8 mouse cellular contexts compared by ENCODE assay signal in the genomic region with DNA sequence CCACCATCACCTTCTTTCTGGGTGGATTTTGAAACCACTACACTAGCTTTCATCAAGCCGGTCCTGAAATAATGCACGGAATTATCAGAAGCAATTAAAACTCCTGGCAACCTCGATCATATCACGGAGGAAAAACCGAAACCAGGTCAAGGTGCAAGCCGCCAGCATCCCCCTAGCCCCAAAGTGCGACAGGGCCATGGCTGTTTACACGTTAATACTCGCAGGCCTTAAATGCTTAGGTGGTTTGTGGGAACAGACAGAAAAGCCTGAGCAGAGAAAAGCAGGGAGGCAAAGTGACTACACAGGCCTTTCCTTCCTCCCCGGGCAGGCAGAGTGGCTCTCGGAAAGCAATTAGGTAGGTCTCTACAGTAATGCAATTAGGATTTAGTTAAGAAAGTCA. TPM values are rescaled to one million over a fixed set of nuclear protein-coding genes. Genes with fewer than 3 reads are reported as not detected.
DNase-seq lines count a peak whose midpoint lies in the region; ATAC-seq lines count a peak whose summit lies in the region.

No protein-coding gene starts in this region.

- peak overlapping the region; percentile 9; the same call in 1 of the 2 replicates for H3K27ac ChIP-seq in forebrain, embryonic 14.5 days (ENCODE audit: low read depth, low read length)
- peak overlapping the region; percentile 96 for H3K27ac ChIP-seq in midbrain, embryonic 10.5 days (replicated peaks)

- no peaks in the 10 kb centered on the region for H3K9me3 ChIP-seq in forebrain, embryonic 14.5 days (replicated peaks; ENCODE audit: control insufficient read depth, low read length)
- H3K9me3 ChIP-seq in midbrain, embryonic 10.5 days (replicated peaks), result no peaks in the 10 kb centered on the region

- peak overlapping the region; percentile 86 for H3K9ac ChIP-seq in forebrain, embryonic 14.5 days (ENCODE audit: low read length)

- no peaks in the 10 kb centered on the region for H3K27me3 ChIP-seq in forebrain, embryonic 14.5 days (replicated peaks; ENCODE audit: control insufficient read depth, insufficient read depth, low read length)
- H3K27me3 ChIP-seq in midbrain, embryonic 10.5 days (ENCODE audit: low read depth, poor library complexity, severe bottlenecking), result no peaks in the 10 kb centered on the region

- 4% methylated on average over 11 of the region's 11 CpGs for WGBS in forebrain, embryonic 14.5 days
- 12% methylated on average over 11 of the region's 11 CpGs for WGBS in midbrain, embryonic 10.5 days

- H3K36me3 ChIP-seq in forebrain, embryonic 14.5 days (ENCODE audit: control insufficient read depth, insufficient read depth, low read length), result no peaks in the 10 kb centered on the region
- 0 out of 2 replicates have a peak, but pooled peaks cover 3% of the 10 kb centered on the region for H3K36me3 ChIP-seq in midbrain, embryonic 10.5 days

- DNase-seq in gastrocnemius, postnatal 10 days, result peak; percentile 21
- DNase-seq in gastrocnemius, adult 8-10 months (ENCODE audit: low spot score in 2 of 2), result no peak
- peak; percentile 22 for DNase-seq in Muller cell, postnatal 12 days (ENCODE audit: inconsistent ontology term)
- peak; percentile 39 for DNase-seq in forebrain, embryonic 14.5 days (ENCODE audit: low spot score)
- DNase-seq in kidney, adult 18-20 months, result peak; percentile 33
- peak; percentile 21 for DNase-seq in midbrain, embryonic 10.5 days (ENCODE audit: low spot score)
- no peak for DNase-seq in yolk sac, embryonic 10.5 days (ENCODE audit: low spot score)
- no peak for DNase-seq in right cerebral cortex, postnatal 36 days (ENCODE audit: low spot score in 2 of 2)

- ATAC-seq in forebrain, embryonic 14.5 days, result no peak

- H3K4me1 ChIP-seq in forebrain, embryonic 14.5 days (ENCODE audit: control insufficient read depth, insufficient read depth, low read length), result peaks cover 28% of the 10 kb centered on the region
- H3K4me1 ChIP-seq in midbrain, embryonic 10.5 days, result peaks cover 59% of the 10 kb centered on the region

- peak overlapping the region; percentile 82 for H3K4me2 ChIP-seq in forebrain, embryonic 14.5 days (ENCODE audit: low read length)

- H3K4me3 ChIP-seq in forebrain, embryonic 14.5 days (ENCODE audit: low read depth, low read length), result peak overlapping the region; percentile 78
- peak overlapping the region; percentile 87 for H3K4me3 ChIP-seq in midbrain, embryonic 10.5 days

RNA-seq across cellular contexts. Expression of a gene that starts 16.4 kb away (rescaled TPM):
- 10 to 100 TPM; 54.9 to 60.0 TPM for total RNA-seq in gastrocnemius, postnatal 10 days (2021)
- total RNA-seq in gastrocnemius, adult 8-10 months (2022), result 10 to 100 TPM; 47.2 to 89.1 (median 64.7) TPM
- 16.5 and 22.7 TPM in 2 replicates for polyA plus RNA-seq in forebrain, embryonic 14.5 days (2014; fragmentation: Nextera tagmentation; extraction: Ambion mirVana)
- 20.1 and 22.3 TPM in 2 replicates for polyA plus RNA-seq in midbrain, embryonic 10.5 days (2016; fragmentation: Nextera tagmentation; extraction: Ambion mirVana)

Comparison
In these comparisons a context has a peak if more than half of its experiments do, and no peak if none do; other contexts are left out.
1. DNase-seq: peak in gastrocnemius, postnatal 10 days (single experiment), Muller cell, postnatal 12 days (single experiment), forebrain, embryonic 14.5 days (single experiment), kidney, adult 18-20 months (single experiment) and midbrain, embryonic 10.5 days (single experiment); none in gastrocnemius, adult 8-10 months (0 of 2), yolk sac, embryonic 10.5 days (single experiment) and right cerebral cortex, postnatal 36 days (0 of 2).